Mouse (Mus musculus): Measurements from ENCODE around the gene Syce2. TPM values are rescaled to one million over a fixed set of nuclear protein-coding genes. Genes with fewer than 3 reads are reported as not detected.

Gene Syce2
- polyA plus RNA-seq, 1 experiment from 2014 or later = 72.1 TPM

DNA sequence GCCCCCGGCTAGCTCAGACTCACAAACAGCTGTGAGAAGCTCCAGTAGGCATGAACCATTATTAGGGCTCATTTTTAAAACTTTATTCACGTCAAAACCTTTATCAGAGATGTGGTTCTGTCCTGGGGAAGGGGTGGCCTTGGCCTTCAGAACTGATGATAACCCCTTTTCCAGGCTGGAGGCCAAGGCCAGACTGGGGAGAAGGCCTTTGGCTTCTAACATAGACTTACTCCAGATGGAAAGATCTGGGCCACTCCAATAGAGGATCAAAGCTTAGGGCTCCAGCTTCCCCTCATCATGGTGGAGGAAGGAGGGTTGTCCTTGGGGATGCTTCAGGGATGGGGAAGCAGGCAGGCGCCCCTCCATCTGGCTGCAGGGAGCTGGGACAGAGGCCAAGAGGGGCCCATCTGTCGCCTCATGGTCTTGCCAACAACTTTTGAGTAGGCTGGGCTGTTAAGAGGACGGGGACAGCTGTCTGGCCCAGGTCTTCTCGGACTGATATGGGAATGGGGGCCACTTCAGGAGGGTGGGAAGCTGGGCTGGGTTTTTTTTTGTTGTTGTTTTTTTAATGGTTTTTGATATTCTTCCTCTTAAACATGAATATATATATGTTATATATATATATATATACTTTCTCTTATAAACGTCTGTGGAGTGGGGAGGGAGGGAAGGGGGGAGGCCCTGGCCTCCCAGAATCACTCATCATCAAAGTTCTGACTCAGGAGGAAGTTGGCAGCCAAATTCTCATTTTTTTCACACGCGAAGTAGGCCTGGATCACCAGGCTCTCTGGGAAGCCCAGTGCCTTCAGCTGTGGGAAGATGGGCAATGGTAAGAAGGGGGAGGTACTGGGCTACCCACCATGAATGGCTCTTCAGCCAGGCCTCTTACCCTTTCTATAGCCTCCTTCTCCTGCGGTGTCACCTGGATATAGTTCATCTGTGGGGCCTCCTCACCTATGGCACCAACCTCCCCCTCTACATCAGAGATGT, 36.8 kb upstream of the Syce2 start:
- H3K4me2 ChIP-seq = no peak overlapping the region
- H3K27me3 ChIP-seq = no peaks in the 10 kb centered on the region
- H3K9me3 ChIP-seq = no peaks in the 10 kb centered on the region
- H3K27ac ChIP-seq = peak overlapping the region; percentile 32
- 49% methylated on average over 10 of the region's 10 CpGs for WGBS
- H3K36me3 ChIP-seq = peaks cover 54% of the 10 kb centered on the region
- no peak overlapping the region for H3K9ac ChIP-seq
- peak; percentile 68 for ATAC-seq (ENCODE audit: borderline replicate concordance, extremely low read depth, low FRiP score, low TSS enrichment)
- H3K4me3 ChIP-seq = no peak overlapping the region
- H3K4me1 ChIP-seq = peaks cover 49% of the 10 kb centered on the region

DNA sequence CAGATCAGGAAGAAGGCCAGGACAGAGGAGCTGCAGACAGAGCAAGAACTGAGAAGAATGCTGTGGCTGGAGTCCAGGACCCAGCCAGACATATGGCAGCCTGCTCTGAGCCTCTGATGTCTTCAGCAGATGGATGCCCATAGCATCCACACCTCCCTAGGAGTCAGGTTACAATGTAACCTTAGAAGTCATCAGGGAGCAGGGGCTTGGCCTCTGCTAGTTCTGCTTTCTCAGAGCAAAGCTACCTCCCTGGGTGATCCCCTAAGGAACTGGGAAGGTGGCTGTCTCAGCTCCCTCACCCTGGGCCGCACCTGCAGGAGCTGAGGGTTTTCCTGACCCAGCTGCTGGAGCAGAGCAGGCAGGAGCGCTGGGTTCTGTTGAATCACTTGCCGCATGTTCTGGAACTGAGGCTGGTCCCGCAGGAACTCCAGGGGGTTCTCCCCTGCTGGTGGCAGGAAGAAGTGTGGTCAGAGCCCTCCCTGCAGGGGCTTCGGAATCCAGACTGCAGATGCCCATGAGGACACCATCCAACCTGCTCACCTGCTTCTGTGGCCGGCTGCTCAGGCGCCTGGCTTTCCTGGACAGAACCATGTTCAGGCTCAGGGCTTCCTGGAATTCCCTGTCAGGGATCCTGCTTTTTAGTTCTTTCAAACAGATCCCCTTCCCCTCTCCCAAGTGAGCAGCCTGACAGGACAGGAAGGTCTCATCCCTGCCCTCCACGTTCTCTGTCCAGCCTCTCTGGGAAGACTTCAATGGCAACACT, 34.6 kb upstream of the Syce2 start:
- no peak overlapping the region for H3K4me2 ChIP-seq
- no peak overlapping the region for H3K27ac ChIP-seq
- H3K4me3 ChIP-seq = no peak overlapping the region
- H3K9ac ChIP-seq = no peak overlapping the region
- no peak for ATAC-seq (ENCODE audit: borderline replicate concordance, extremely low read depth, low FRiP score, low TSS enrichment)
- WGBS = 52% methylated on average over 8 of the region's 8 CpGs
- peaks cover 68% of the 10 kb centered on the region for H3K36me3 ChIP-seq
- H3K27me3 ChIP-seq = no peaks in the 10 kb centered on the region
- H3K4me1 ChIP-seq = peaks cover 49% of the 10 kb centered on the region
- no peaks in the 10 kb centered on the region for H3K9me3 ChIP-seq

DNA sequence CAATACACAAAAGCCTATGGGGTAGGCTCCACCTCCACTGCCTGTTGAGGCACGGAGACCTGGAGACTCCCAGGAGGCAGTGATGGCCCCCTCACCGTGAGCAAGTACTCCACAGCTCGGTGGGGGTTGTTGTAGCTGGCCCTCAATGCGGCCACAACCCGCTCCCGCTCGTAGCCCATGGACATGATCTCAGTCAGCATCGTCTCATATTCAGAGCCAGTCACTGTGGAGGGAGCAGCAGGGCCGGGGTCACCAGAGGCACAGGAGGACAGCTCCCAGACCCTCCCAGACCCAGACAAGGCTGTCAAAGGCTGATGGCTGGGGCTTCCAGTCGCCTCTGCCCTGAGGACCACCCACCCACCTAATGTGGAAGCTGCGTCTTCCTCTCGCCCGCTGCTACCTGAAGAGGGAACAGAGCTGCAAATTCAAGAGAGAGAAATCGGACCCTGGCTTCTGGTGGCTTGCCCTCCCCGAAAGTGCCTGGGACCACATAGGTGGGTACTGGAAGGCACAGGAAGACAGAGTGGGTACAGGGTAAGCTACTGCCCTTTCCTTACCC, 33.9 kb upstream of the Syce2 start:
- ATAC-seq (ENCODE audit: borderline replicate concordance, extremely low read depth, low FRiP score, low TSS enrichment) = no peak
- WGBS = 81% methylated on average over 15 of the region's 15 CpGs
- peaks cover 75% of the 10 kb centered on the region for H3K36me3 ChIP-seq
- no peaks in the 10 kb centered on the region for H3K27me3 ChIP-seq
- H3K9me3 ChIP-seq = no peaks in the 10 kb centered on the region
- peaks cover 46% of the 10 kb centered on the region for H3K4me1 ChIP-seq
- no peak overlapping the region for H3K9ac ChIP-seq
- H3K4me3 ChIP-seq = no peak overlapping the region
- H3K4me2 ChIP-seq = no peak overlapping the region
- no peak overlapping the region for H3K27ac ChIP-seq

DNA sequence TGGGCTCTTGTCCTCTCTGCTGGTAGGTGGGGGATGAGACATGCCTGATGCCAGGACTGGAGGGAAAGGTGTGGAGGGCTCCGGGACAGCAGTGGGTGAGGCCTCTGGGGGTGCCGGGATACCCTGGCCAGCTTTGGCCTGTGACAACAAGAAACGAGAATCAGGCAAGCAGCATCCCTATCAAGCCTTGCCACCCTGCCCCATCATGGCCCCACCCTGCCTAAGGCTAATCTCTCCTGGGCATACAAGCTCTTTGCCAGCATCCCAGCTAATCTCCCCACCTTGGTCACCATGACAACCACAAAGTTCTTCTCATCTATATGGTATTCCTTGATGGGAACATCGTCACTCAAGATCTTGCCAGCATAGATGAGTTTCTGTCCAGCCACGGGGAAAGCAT, 33.4 kb upstream of the Syce2 start:
- no peak for ATAC-seq (ENCODE audit: borderline replicate concordance, extremely low read depth, low FRiP score, low TSS enrichment)
- WGBS = 76% methylated on average over 5 of the region's 5 CpGs

DNA sequence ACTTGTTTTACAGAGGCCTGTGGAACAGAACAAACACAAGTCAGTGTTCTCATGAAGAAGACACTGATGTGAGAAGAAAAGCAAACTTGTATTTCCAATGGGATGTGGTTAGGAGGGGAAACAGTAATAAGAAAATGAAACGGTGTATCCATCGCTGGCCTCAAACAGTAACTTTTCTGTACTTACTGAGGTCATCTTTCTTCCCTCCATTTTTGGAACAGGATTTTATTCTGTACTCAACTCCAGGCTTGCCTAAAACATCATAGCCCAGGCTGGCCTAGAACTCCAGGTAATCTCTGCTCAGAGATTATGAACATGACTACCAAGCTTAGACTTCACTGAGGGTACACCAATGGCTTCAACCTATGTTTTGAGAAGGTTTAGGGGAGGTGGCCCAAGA, 32.5 kb upstream of the Syce2 start:
- H3K27ac ChIP-seq = peak overlapping the region; percentile 90; the same call in 1 of the 2 replicates
- peak overlapping the region; percentile 92 for H3K9ac ChIP-seq
- 85% methylated on average over 2 of the region's 2 CpGs for WGBS
- H3K27me3 ChIP-seq = no peaks in the 10 kb centered on the region
- peaks cover 81% of the 10 kb centered on the region for H3K36me3 ChIP-seq
- H3K9me3 ChIP-seq = no peaks in the 10 kb centered on the region
- peak overlapping the region; percentile 89 for H3K4me3 ChIP-seq
- ATAC-seq (ENCODE audit: borderline replicate concordance, extremely low read depth, low FRiP score, low TSS enrichment) = no peak
- H3K4me1 ChIP-seq = peaks cover 45% of the 10 kb centered on the region
- H3K4me2 ChIP-seq = peak overlapping the region; percentile 63

More for the DNA sequence above, 33.4 kb upstream of the Syce2 start:
- H3K4me1 ChIP-seq = peaks cover 45% of the 10 kb centered on the region
- no peak overlapping the region for H3K27ac ChIP-seq
- H3K27me3 ChIP-seq = no peaks in the 10 kb centered on the region
- H3K9me3 ChIP-seq = no peaks in the 10 kb centered on the region
- no peak overlapping the region for H3K4me3 ChIP-seq
- no peak overlapping the region for H3K4me2 ChIP-seq
- H3K36me3 ChIP-seq = peaks cover 80% of the 10 kb centered on the region
- no peak overlapping the region for H3K9ac ChIP-seq

DNA sequence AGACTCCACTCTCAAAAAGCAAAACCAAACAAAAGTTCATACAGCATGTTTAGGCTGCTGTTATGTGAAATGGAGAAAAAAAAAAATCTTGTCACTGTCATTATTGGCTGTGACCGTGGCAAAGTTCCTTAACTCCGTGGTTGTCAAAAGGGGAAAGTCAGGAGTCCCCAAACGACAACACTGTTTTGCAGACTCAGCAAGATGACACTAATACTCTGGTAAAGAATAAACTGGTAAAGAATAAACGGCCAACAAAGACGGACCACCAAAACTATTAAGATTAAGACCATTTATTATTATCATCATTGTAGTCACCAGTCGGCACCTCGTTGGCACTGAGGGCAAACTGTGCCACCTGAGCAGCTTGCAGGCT, 32.0 kb upstream of the Syce2 start:
- no peak for ATAC-seq (ENCODE audit: borderline replicate concordance, extremely low read depth, low FRiP score, low TSS enrichment)
- H3K9ac ChIP-seq = peak overlapping the region; percentile 92
- peaks cover 45% of the 10 kb centered on the region for H3K4me1 ChIP-seq
- peak overlapping the region; percentile 63 for H3K4me2 ChIP-seq
- H3K27ac ChIP-seq = peak overlapping the region; percentile 90
- peak overlapping the region; percentile 89 for H3K4me3 ChIP-seq
- H3K36me3 ChIP-seq = peaks cover 81% of the 10 kb centered on the region
- WGBS = 2% methylated on average over 7 of the region's 7 CpGs
- H3K27me3 ChIP-seq = no peaks in the 10 kb centered on the region
- no peaks in the 10 kb centered on the region for H3K9me3 ChIP-seq

DNA sequence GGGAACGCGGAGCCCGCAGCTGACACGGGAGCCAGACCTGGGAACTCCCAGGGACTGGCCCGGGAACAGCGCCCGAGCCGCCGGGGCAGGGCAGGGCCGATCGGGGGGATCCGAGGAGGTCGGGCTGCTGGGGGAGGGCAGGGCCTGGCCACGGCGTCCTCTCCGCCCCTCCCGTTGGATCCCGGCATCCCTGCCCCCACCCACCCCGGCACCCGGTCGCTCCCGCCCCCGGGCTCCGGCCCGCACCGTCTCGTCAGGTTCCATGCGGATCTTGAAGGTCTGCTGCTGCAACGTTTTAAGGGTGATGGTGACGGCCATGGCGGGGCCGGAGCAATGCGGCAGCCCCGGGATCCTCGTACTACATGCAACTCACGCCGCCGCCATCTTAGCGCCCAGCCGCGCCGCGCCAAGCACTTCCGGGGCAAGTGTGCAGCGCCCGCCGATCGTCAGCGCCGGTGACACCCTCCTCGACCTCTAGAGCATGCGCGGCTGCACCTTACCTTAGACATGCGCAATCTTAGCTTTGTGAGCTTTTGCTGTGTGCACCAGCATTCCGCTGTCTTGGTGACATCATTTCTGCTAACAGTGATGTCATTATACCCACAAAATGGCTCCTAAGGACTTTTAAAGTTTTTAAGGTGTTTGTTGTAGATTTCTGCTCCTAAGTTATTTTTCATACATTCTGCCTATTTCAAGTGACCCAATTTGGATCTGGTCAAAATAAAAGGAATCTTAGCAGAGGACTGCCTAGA, 31.5 kb upstream of the Syce2 start, which contains the start of gene Rad23a:
TSS of gene Rad23a (minus strand) at position 418 of the 752 bp plus-strand sequence.
- under 1% methylated on average over 55 of the region's 55 CpGs for WGBS
- no peaks in the 10 kb centered on the region for H3K9me3 ChIP-seq
- H3K4me3 ChIP-seq = peak within 1 kb of the TSS; percentile 89
- peak within 1 kb of the TSS; percentile 63 for H3K4me2 ChIP-seq
- ATAC-seq (ENCODE audit: borderline replicate concordance, extremely low read depth, low FRiP score, low TSS enrichment) = peak; percentile 92
- H3K36me3 ChIP-seq = peaks cover 82% of the 10 kb centered on the region
- peaks cover 45% of the 10 kb centered on the region for H3K4me1 ChIP-seq
- peak within 1 kb of the TSS; percentile 90 for H3K27ac ChIP-seq
- no peaks in the 10 kb centered on the region for H3K27me3 ChIP-seq
- H3K9ac ChIP-seq = peak within 1 kb of the TSS; percentile 92

DNA sequence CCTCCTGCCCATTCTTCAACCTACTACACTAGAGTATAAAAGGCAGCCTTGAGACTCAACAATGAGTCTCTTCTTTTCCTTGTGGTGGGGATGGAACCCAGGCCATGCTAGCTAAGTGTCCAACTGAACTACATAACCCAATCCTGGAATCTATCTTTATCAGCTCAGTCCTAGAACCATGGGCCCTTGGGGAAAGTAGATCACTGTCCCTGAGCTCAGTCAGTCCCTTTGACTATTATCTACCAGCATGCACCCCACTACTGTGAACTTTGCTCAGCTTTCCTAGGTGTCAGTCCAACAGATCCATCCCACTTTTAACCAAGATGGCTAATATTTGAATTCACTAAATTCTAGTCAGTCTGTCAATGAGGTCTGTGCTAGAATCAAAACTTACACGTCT, 30.4 kb upstream of the Syce2 start:
- Histone ChIP-seq H3K27me3 (no peaks in the 10 kb centered on the region), H3K4me3 (no peak overlapping the region), H3K36me3 (peaks cover 71% of the 10 kb centered on the region), H3K4me1 (peaks cover 39% of the 10 kb centered on the region), H3K4me2 (no peak overlapping the region), H3K9ac (no peak overlapping the region), H3K27ac (no peak overlapping the region), H3K9me3 (no peaks in the 10 kb centered on the region)
- 58% methylated on average over 1 of the region's 1 CpGs for WGBS
- no peak for ATAC-seq (ENCODE audit: borderline replicate concordance, extremely low read depth, low FRiP score, low TSS enrichment)

DNA sequence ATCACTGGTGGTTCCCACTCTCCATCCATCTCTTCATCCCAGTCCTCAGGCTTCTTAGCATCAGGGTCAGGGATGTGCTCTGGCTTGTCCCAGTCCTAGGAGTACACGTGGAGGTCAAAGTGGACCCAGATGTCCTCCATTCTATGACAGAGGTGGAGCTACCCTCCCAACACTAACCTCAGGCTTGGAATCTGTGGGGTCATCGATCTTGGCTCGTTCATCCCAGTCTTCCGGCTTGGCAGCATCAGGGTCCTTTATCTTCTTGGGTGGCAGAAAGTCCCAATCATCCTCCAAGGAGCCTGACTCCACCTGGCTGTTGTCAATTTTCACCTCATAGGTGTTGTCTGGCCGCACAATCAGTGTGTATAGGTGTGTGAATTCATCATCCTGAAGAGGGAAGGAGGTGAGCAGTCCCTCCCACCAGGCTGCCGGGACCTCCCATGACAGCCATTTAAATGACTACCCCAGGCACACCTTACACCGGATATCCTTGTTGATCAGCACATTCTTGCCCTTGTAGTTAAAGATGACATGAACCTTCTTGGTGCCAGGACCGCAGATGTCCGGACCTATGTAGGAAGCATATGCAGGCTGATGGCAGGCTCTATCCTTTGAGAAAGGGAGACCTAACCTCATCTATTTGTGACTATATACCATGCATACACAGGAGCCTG, 27.4 kb upstream of the Syce2 start:
- H3K27ac ChIP-seq = no peak overlapping the region
- H3K9ac ChIP-seq = peak overlapping the region; percentile 90
- H3K36me3 ChIP-seq = peaks cover 44% of the 10 kb centered on the region
- peak overlapping the region; percentile 66 for H3K4me2 ChIP-seq
- H3K4me3 ChIP-seq = peak overlapping the region; percentile 82
- H3K27me3 ChIP-seq = no peaks in the 10 kb centered on the region
- H3K9me3 ChIP-seq = no peaks in the 10 kb centered on the region
- ATAC-seq (ENCODE audit: borderline replicate concordance, extremely low read depth, low FRiP score, low TSS enrichment) = no peak
- H3K4me1 ChIP-seq = peaks cover 33% of the 10 kb centered on the region
- WGBS = 68% methylated on average over 9 of the region's 9 CpGs

DNA sequence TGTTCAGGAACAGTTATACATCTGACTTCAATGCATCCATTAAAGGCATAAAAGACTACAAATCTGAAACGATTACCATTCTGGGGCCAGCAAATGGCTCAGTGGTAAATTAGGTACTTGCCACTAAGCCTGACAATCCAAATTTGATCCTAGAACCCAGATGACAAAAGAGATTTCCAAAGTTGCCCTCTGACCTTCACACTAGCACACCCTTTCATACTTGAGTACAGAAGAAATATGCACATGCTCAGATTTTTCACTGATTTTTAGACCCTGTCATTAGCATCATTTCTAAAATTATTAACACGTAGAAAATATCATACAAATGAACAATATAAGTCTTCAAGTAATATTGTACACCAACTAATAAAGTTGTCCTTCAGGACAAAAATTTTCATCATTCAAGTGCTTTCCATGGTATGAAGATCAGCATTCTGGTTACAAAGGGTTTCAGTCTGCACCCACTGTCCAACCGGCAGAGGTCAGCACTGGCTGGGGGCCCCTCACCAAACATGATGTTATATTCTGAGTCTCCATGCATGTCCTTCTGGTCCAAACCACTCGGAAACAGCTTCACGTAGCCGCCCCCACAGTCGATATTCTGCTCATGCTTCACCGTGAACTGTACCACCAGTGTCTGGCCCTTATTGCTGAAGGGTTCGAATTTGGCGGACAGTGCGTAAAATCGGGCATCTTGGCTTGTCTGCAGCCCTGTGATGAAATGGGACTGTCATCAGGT, 26.4 kb upstream of the Syce2 start:
- H3K36me3 ChIP-seq = peaks cover 44% of the 10 kb centered on the region
- peak overlapping the region; percentile 82 for H3K4me3 ChIP-seq
- peak overlapping the region; percentile 77; the same call in 1 of the 2 replicates for H3K27ac ChIP-seq
- 8% methylated on average over 12 of the region's 12 CpGs for WGBS
- no peak for ATAC-seq (ENCODE audit: borderline replicate concordance, extremely low read depth, low FRiP score, low TSS enrichment)
- peaks cover 30% of the 10 kb centered on the region for H3K4me1 ChIP-seq
- peak overlapping the region; percentile 90 for H3K9ac ChIP-seq
- no peaks in the 10 kb centered on the region for H3K27me3 ChIP-seq
- no peaks in the 10 kb centered on the region for H3K9me3 ChIP-seq
- H3K4me2 ChIP-seq = peak overlapping the region; percentile 66

Measured in lung, embryonic 15.5 days (tissue).